Mouse (Mus musculus): ENCODE measurements at regions not wholly inside any gene's neighbourhood (a gene's known extent, or its start where the extent isn't known, plus 50 kb on each side); places are given as distances from the start of the nearest gene placed in this dataset.

- Histone ChIP-seq H3K27ac (replicated peaks) (no peak overlapping the region), H3K4me3 (no peak overlapping the region), H3K4me1 (replicated peaks) (no peaks in the 10 kb centered on the region), H3K4me2 (no peak overlapping the region), H3K9ac (no peak overlapping the region), H3K36me3 (no peaks in the 10 kb centered on the region), H3K9me3 (no peaks in the 10 kb centered on the region), H3K27me3 (no peaks in the 10 kb centered on the region)
- no peak for ATAC-seq (ENCODE audit: low read depth)
- 92% methylated on average over 2 of the region's 2 CpGs for WGBS
Observed at GRCm38 (mm10) chr12:8099114-8099513, 108.8 kb upstream of the Ldah start.

- no peak overlapping the region for H3K9ac ChIP-seq
- no peaks in the 10 kb centered on the region for H3K27me3 ChIP-seq
- H3K27ac ChIP-seq (replicated peaks) = no peak overlapping the region
- no peak overlapping the region for H3K4me3 ChIP-seq
- no peak overlapping the region for H3K4me2 ChIP-seq
- H3K9me3 ChIP-seq = no peaks in the 10 kb centered on the region
- H3K4me1 ChIP-seq (replicated peaks) = no peaks in the 10 kb centered on the region
- H3K36me3 ChIP-seq = no peaks in the 10 kb centered on the region
- no peak for ATAC-seq (ENCODE audit: low read depth)
- 44% methylated on average over 2 of the region's 2 CpGs for WGBS
Observed at GRCm38 (mm10) chr12:8099821-8100220, 108.1 kb upstream of the Ldah start.

- no peak overlapping the region for H3K4me2 ChIP-seq
- WGBS = 57% methylated on average over 8 of the region's 8 CpGs
- H3K9me3 ChIP-seq = no peaks in the 10 kb centered on the region
- no peak overlapping the region for H3K27ac ChIP-seq (replicated peaks)
- H3K36me3 ChIP-seq = no peaks in the 10 kb centered on the region
- no peaks in the 10 kb centered on the region for H3K4me1 ChIP-seq (replicated peaks)
- peak; percentile 69; the same call in 1 of the 2 replicates for ATAC-seq (ENCODE audit: low read depth)
- H3K9ac ChIP-seq = no peak overlapping the region
- no peaks in the 10 kb centered on the region for H3K27me3 ChIP-seq
- no peak overlapping the region for H3K4me3 ChIP-seq
Observed at GRCm38 (mm10) chr12:8101837-8102236, 106.1 kb upstream of the Ldah start.

GRCm38 (mm10) chr12:8103259-8103658 lies 104.6 kb upstream of the Ldah start:
- no peak for ATAC-seq (ENCODE audit: low read depth)
- Histone ChIP-seq H3K4me3 (no peak overlapping the region), H3K4me1 (replicated peaks) (no peaks in the 10 kb centered on the region), H3K27me3 (no peaks in the 10 kb centered on the region), H3K36me3 (no peaks in the 10 kb centered on the region), H3K27ac (replicated peaks) (no peak overlapping the region), H3K9ac (no peak overlapping the region), H3K9me3 (no peaks in the 10 kb centered on the region), H3K4me2 (no peak overlapping the region)
- 78% methylated on average over 9 of the region's 9 CpGs for WGBS

GRCm38 (mm10) chr12:8107137-8107536 lies 100.8 kb upstream of the Ldah start:
- whole genome bisulfite sequencing = 58% methylated on average over 4 of the region's 4 CpGs
- Histone ChIP-seq H3K36me3 (no peaks in the 10 kb centered on the region), H3K4me1 (replicated peaks) (no peaks in the 10 kb centered on the region), H3K4me2 (no peak overlapping the region), H3K9me3 (no peaks in the 10 kb centered on the region), H3K27me3 (no peaks in the 10 kb centered on the region), H3K9ac (no peak overlapping the region), H3K27ac (replicated peaks) (no peak overlapping the region), H3K4me3 (no peak overlapping the region)
- ATAC-seq (ENCODE audit: low read depth) = peak; percentile 19; the same call in 1 of the 2 replicates

- no peaks in the 10 kb centered on the region for H3K27me3 ChIP-seq
- no peak overlapping the region for H3K9ac ChIP-seq
- H3K4me3 ChIP-seq = no peak overlapping the region
- H3K36me3 ChIP-seq = no peaks in the 10 kb centered on the region
- ATAC-seq (ENCODE audit: low read depth) = no peak
- 76% methylated on average over 5 of the region's 5 CpGs for WGBS
- H3K4me1 ChIP-seq (replicated peaks) = no peaks in the 10 kb centered on the region
- H3K9me3 ChIP-seq = no peaks in the 10 kb centered on the region
- no peak overlapping the region for H3K27ac ChIP-seq (replicated peaks)
- H3K4me2 ChIP-seq = no peak overlapping the region
Observed at GRCm38 (mm10) chr12:8109203-8109770, 98.6 kb upstream of the Ldah start.

- H3K27ac ChIP-seq (replicated peaks) = no peak overlapping the region
- no peak for ATAC-seq (ENCODE audit: low read depth)
- H3K4me1 ChIP-seq (replicated peaks) = no peaks in the 10 kb centered on the region
- H3K36me3 ChIP-seq = no peaks in the 10 kb centered on the region
- H3K9me3 ChIP-seq = no peaks in the 10 kb centered on the region
- H3K4me3 ChIP-seq = no peak overlapping the region
- no peaks in the 10 kb centered on the region for H3K27me3 ChIP-seq
- H3K4me2 ChIP-seq = no peak overlapping the region
- H3K9ac ChIP-seq = no peak overlapping the region
- WGBS = 85% methylated on average over 6 of the region's 6 CpGs
Observed at GRCm38 (mm10) chr12:8109876-8110275, 98.0 kb upstream of the Ldah start.

- H3K9me3 ChIP-seq = no peaks in the 10 kb centered on the region
- H3K4me3 ChIP-seq = no peak overlapping the region
- no peak for ATAC-seq (ENCODE audit: low read depth)
- no peaks in the 10 kb centered on the region for H3K27me3 ChIP-seq
- 49% methylated on average over 4 of the region's 4 CpGs for WGBS
- no peak overlapping the region for H3K4me2 ChIP-seq
- no peak overlapping the region for H3K9ac ChIP-seq
- H3K4me1 ChIP-seq (replicated peaks) = no peaks in the 10 kb centered on the region
- no peak overlapping the region for H3K27ac ChIP-seq (replicated peaks)
- H3K36me3 ChIP-seq = no peaks in the 10 kb centered on the region
Observed at GRCm38 (mm10) chr12:8110297-8110696, 97.6 kb upstream of the Ldah start.

- no peak for ATAC-seq (ENCODE audit: low read depth)
- WGBS = 71% methylated on average over 4 of the region's 4 CpGs
- no peak overlapping the region for H3K4me3 ChIP-seq
- no peaks in the 10 kb centered on the region for H3K36me3 ChIP-seq
- H3K9ac ChIP-seq = no peak overlapping the region
- no peaks in the 10 kb centered on the region for H3K27me3 ChIP-seq
- no peak overlapping the region for H3K4me2 ChIP-seq
- no peak overlapping the region for H3K27ac ChIP-seq (replicated peaks)
- no peaks in the 10 kb centered on the region for H3K4me1 ChIP-seq (replicated peaks)
- H3K9me3 ChIP-seq = no peaks in the 10 kb centered on the region
Observed at GRCm38 (mm10) chr12:8111484-8111883, 96.4 kb upstream of the Ldah start.

GRCm38 (mm10) chr12:8155566-8155965 lies 52.3 kb upstream of the Ldah start:
- H3K9me3 ChIP-seq = no peaks in the 10 kb centered on the region
- H3K4me2 ChIP-seq = no peak overlapping the region
- no peaks in the 10 kb centered on the region for H3K4me1 ChIP-seq (replicated peaks)
- no peak overlapping the region for H3K27ac ChIP-seq (replicated peaks)
- no peak overlapping the region for H3K9ac ChIP-seq
- H3K4me3 ChIP-seq = no peak overlapping the region
- no peaks in the 10 kb centered on the region for H3K36me3 ChIP-seq
- H3K27me3 ChIP-seq = no peaks in the 10 kb centered on the region
- ATAC-seq (ENCODE audit: low read depth) = no peak
- 67% methylated on average over 1 of the region's 1 CpGs for WGBS
